Mouse (Mus musculus) embryonic facial prominence, embryonic 13.5 days (tissue): ENCODE measurements around the gene Amigo1. TPM values are rescaled to one million over a fixed set of nuclear protein-coding genes. Genes with fewer than 3 reads are reported as not detected.

Experiments used
- ATAC-seq: fragments of 200-750 bp; cut with Nextera tagmentation; 2 replicates; pipeline ENCODE4 v1.8.0; 2017; ENCODE audit warnings: low read depth; ENCODE audit not compliant: insufficient number of reproducible peaks, insufficient read depth, low FRiP score, low TSS enrichment
- H3K27ac ChIP-seq: fragments of 300-500 bp; sonication (generic); 2 replicates; pipeline ENCODE4 v1.5.1; 2015; ENCODE audit warnings: moderate library complexity, mild to moderate bottlenecking, inconsistent platforms
- H3K27me3 ChIP-seq: fragments of 300-500 bp; sonication (generic); 2 replicates; pipeline ENCODE4 v1.6.1; 2015; ENCODE audit warnings: mild to moderate bottlenecking, inconsistent platforms
- H3K36me3 ChIP-seq: fragments of 300-500 bp; sonication (generic); 2 replicates; pipeline ENCODE4 v1.6.1; 2015; ENCODE audit warnings: mild to moderate bottlenecking, inconsistent platforms
- H3K4me1 ChIP-seq: fragments of 300-500 bp; sonication (generic); 2 replicates; pipeline ENCODE4 v1.6.1; 2015; ENCODE audit warnings: inconsistent platforms
- H3K4me2 ChIP-seq: fragments of 300-500 bp; sonication (generic); 2 replicates; pipeline ENCODE4 v1.6.1; 2015; ENCODE audit warnings: moderate library complexity, mild to moderate bottlenecking, inconsistent platforms
- H3K4me3 ChIP-seq: fragments of 300-500 bp; sonication (generic); 2 replicates; pipeline ENCODE4 v1.5.1; 2015; ENCODE audit warnings: mild to moderate bottlenecking, inconsistent platforms
- H3K9ac ChIP-seq: fragments of 300-500 bp; sonication (generic); 2 replicates; pipeline ENCODE4 v1.6.1; 2015; ENCODE audit warnings: mild to moderate bottlenecking, inconsistent platforms
- H3K9me3 ChIP-seq: fragments of 300-500 bp; sonication (generic); 2 replicates; pipeline ENCODE4 v1.6.1; 2016; ENCODE audit warnings: inconsistent platforms
- WGBS: fragments of 180-500 bp; shearing (Covaris S2); methylation state at CpG from one replicate; pipeline ENCODE4 v1.1.7; 2015; ENCODE audit warnings: mixed read lengths; 5-methylcytosine and 5-hydroxymethylcytosine counted together
- polyA plus RNA-seq: library from polyadenylated mRNA; unstranded; fragments of >200 nt; fragmentation: Nextera tagmentation; extraction: Ambion mirVana; gene quantifications from 2 replicates; pipeline ENCODE4 v1.2.1, GENCODE M21; 2015

Amigo1 gene
- polyA plus RNA-seq, 1 experiment from 2014 or later: 4.5 TPM

DNA sequence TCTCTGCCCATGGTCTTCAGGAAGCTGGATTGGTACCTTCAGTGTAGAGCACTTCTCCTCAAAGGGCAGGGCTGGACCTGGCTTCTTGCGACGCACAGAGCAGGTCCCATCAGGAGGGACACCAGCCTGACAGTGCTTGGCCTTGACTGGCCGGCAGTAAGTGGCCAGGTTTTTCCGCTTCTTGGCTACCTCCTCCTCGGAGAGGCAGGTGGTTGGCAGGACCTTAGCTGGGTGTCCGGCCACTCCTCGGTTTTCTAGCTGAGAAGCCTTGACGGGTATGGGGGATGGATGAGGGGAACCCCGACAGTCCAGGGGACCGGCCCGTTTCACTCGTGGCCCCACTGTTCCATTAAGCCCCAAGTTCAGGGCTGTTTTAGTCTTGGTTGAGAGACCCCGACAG is 17.1 kb downstream of the Amigo1 start:
- 94% methylated on average over 13 of the region's 13 CpGs for WGBS
- Histone ChIP-seq H3K4me2 (no peak overlapping the region), H3K27ac (no peak overlapping the region), H3K4me1 (peaks cover 33% of the 10 kb centered on the region), H3K27me3 (no peaks in the 10 kb centered on the region), H3K9me3 (no peaks in the 10 kb centered on the region), H3K4me3 (no peak overlapping the region), H3K9ac (no peak overlapping the region), H3K36me3 (peaks cover 66% of the 10 kb centered on the region)
- ATAC-seq: no peak

DNA sequence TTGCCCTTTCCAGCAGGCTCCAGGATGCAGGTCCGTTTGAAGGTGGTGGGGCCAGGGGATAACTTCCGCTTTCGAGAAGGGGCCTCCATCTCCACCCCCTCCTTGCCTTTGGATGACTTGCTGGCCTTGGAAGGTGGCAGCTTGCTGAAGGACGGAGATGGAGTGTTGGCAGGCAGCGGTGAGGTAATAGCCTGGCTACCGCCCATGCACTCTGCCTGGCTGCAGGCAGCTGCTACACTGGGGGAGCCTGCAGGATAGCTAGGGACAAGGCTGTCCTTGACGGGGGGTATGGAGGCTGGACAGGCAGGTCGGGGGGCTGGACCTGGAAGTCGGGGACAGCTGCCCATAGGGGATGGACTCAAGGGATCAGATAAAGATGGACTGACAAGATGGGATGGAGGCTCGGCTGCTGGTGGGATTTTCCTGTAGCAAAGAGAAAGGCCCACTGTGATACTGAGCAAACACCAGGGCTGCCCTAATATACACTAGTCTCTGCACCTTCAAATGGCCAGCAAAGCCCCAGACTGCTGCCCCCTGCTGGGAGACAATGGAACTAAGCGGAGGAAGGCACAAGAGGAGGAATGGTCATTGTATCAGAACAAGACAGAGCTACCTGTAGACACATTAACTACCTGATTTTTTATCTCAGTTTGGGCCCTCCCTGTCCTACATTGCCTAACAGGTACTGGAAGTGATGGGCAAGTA is 17.6 kb downstream of the Amigo1 start:
- WGBS: 81% methylated on average over 11 of the region's 11 CpGs
- H3K27me3 ChIP-seq: no peaks in the 10 kb centered on the region
- no peak for ATAC-seq
- H3K36me3 ChIP-seq: peaks cover 65% of the 10 kb centered on the region
- peaks cover 39% of the 10 kb centered on the region for H3K4me1 ChIP-seq
- H3K4me2 ChIP-seq: no peak overlapping the region
- no peaks in the 10 kb centered on the region for H3K9me3 ChIP-seq
- no peak overlapping the region for H3K9ac ChIP-seq
- no peak overlapping the region for H3K4me3 ChIP-seq
- H3K27ac ChIP-seq: no peak overlapping the region

GRCm38 (mm10) chr3:108204470-108204869 is 18.3 kb downstream of the Amigo1 start:
- H3K4me1 ChIP-seq: peaks cover 46% of the 10 kb centered on the region
- no peak overlapping the region for H3K4me3 ChIP-seq
- H3K27me3 ChIP-seq: no peaks in the 10 kb centered on the region
- ATAC-seq: no peak
- 86% methylated on average over 11 of the region's 11 CpGs for WGBS
- H3K9me3 ChIP-seq: no peaks in the 10 kb centered on the region
- H3K9ac ChIP-seq: no peak overlapping the region
- H3K36me3 ChIP-seq: peaks cover 62% of the 10 kb centered on the region
- no peak overlapping the region for H3K4me2 ChIP-seq
- no peak overlapping the region for H3K27ac ChIP-seq

DNA sequence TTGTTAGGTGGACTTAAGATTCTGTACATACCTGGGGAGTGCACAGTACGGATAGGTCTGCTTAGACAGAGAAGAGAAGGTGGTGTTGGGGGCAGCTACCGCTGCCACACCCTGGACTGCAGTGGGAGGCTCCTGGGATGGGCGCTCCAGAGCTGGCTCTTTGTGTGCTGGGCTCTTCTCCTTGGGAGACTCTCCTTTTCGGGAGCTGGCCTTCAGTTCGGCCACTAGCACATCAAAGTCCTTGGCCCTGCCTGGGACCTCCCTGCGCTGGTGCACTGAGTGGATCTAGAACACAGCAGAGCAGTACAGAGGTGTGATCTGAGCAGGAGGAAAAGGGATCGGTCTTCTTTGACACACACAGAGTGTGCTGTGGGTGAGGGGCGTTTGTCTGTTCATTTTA is 19.5 kb downstream of the Amigo1 start:
- WGBS: 92% methylated on average over 8 of the region's 8 CpGs
- peaks cover 62% of the 10 kb centered on the region for H3K36me3 ChIP-seq
- no peak for ATAC-seq
- no peak overlapping the region for H3K4me3 ChIP-seq
- no peaks in the 10 kb centered on the region for H3K27me3 ChIP-seq
- H3K27ac ChIP-seq: no peak overlapping the region
- peaks cover 42% of the 10 kb centered on the region for H3K4me1 ChIP-seq
- no peak overlapping the region for H3K4me2 ChIP-seq
- no peak overlapping the region for H3K9ac ChIP-seq
- no peaks in the 10 kb centered on the region for H3K9me3 ChIP-seq

- peak overlapping the region; percentile 78 for H3K27ac ChIP-seq
- H3K4me2 ChIP-seq: 0 out of 2 replicates have a peak overlapping the region, but pooled peaks have one; percentile 14
- H3K27me3 ChIP-seq: no peaks in the 10 kb centered on the region
- peaks cover 37% of the 10 kb centered on the region for H3K4me1 ChIP-seq
- ATAC-seq: no peak; the same call in 1 of the 2 replicates
- 0 out of 2 replicates have a peak overlapping the region, but pooled peaks have one; percentile 40 for H3K9ac ChIP-seq
- H3K9me3 ChIP-seq: no peaks in the 10 kb centered on the region
- H3K4me3 ChIP-seq: peak overlapping the region; percentile 4; the same call in 1 of the 2 replicates
- H3K36me3 ChIP-seq: peaks cover 59% of the 10 kb centered on the region
- 74% methylated on average over 15 of the region's 15 CpGs for WGBS
These were observed 20.7 kb downstream of the Amigo1 start for GRCm38 (mm10) chr3:108206731-108207375.

- Histone ChIP-seq H3K9me3 (no peaks in the 10 kb centered on the region), H3K36me3 (peaks cover 41% of the 10 kb centered on the region), H3K27me3 (0 out of 2 replicates have a peak, but pooled peaks cover 2% of the 10 kb centered on the region), H3K9ac (peak overlapping the region; percentile 87), H3K4me1 (peaks cover 37% of the 10 kb centered on the region), H3K4me2 (peak overlapping the region; percentile 88), H3K27ac (peak overlapping the region; percentile 96; the same call in 1 of the 2 replicates), H3K4me3 (peak overlapping the region; percentile 62)
- no peak for ATAC-seq
- WGBS: 60% methylated on average over 3 of the region's 3 CpGs
These were observed 22.9 kb downstream of the Amigo1 start for GRCm38 (mm10) chr3:108209001-108209400.

DNA sequence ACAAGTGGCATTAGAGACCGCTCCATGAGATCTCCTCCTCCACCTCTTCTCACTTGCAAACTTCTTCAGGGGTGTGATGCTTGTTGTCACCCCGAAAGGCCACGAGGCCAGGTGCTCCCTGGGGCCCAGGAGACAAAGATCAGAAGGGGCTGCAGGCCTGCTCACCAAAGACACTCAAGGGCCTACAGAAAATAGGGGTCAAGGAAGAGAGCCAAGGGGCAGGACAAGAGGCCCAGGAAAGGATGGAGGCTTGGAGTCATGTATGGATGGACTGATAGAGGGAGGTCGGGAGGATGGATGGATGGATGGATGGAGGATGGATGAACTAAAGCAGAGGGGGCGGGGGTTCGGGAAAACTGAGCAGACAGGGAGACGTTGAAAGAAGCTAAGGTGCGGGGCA is 23.4 kb downstream of the Amigo1 start:
- Histone ChIP-seq H3K4me1 (peaks cover 35% of the 10 kb centered on the region), H3K36me3 (peaks cover 36% of the 10 kb centered on the region), H3K9me3 (no peaks in the 10 kb centered on the region), H3K9ac (peak overlapping the region; percentile 87), H3K4me3 (peak overlapping the region; percentile 62), H3K4me2 (peak overlapping the region; percentile 88), H3K27ac (peak overlapping the region; percentile 96; the same call in 1 of the 2 replicates), H3K27me3 (0 out of 2 replicates have a peak, but pooled peaks cover 6% of the 10 kb centered on the region)
- WGBS: 11% methylated on average over 8 of the region's 8 CpGs
- ATAC-seq: no peak

GRCm38 (mm10) chr3:108209946-108210770 is 24.0 kb downstream of the Amigo1 start:
- peak overlapping the region; percentile 96 for H3K27ac ChIP-seq
- peak overlapping the region; percentile 87 for H3K9ac ChIP-seq
- 0 out of 2 replicates have a peak, but pooled peaks cover 6% of the 10 kb centered on the region for H3K27me3 ChIP-seq
- under 1% methylated on average over 71 of the region's 72 CpGs for WGBS
- no peaks in the 10 kb centered on the region for H3K9me3 ChIP-seq
- peak overlapping the region; percentile 88 for H3K4me2 ChIP-seq
- H3K4me1 ChIP-seq: peaks cover 34% of the 10 kb centered on the region
- H3K4me3 ChIP-seq: peak overlapping the region; percentile 62
- H3K36me3 ChIP-seq: peaks cover 30% of the 10 kb centered on the region
- peak; percentile 94 for ATAC-seq

GRCm38 (mm10) chr3:108210771-108211139 is 24.6 kb downstream of the Amigo1 start, which contains the start of gene Atxn7l2:
Gene Atxn7l2, minus strand, starts transcription at chr3:108210934.
- Histone ChIP-seq H3K27me3 (0 out of 2 replicates have a peak, but pooled peaks cover 6% of the 10 kb centered on the region), H3K36me3 (peaks cover 24% of the 10 kb centered on the region), H3K4me3 (peak within 1 kb of the TSS; percentile 62), H3K4me1 (peaks cover 34% of the 10 kb centered on the region), H3K27ac (peak within 1 kb of the TSS; percentile 96), H3K9me3 (no peaks in the 10 kb centered on the region), H3K9ac (peak within 1 kb of the TSS; percentile 87), H3K4me2 (peak within 1 kb of the TSS; percentile 88)
- 0% methylated on average over 14 of the region's 14 CpGs for WGBS
- peak; percentile 81 for ATAC-seq

GRCm38 (mm10) chr3:108211845-108212244 is 25.7 kb downstream of the Amigo1 start:
- Histone ChIP-seq H3K36me3 (peaks cover 13% of the 10 kb centered on the region), H3K4me2 (no peak overlapping the region), H3K4me1 (peaks cover 28% of the 10 kb centered on the region), H3K27ac (no peak overlapping the region), H3K9ac (no peak overlapping the region), H3K9me3 (no peaks in the 10 kb centered on the region), H3K27me3 (0 out of 2 replicates have a peak, but pooled peaks cover 6% of the 10 kb centered on the region), H3K4me3 (no peak overlapping the region)
- no peak for ATAC-seq
- 88% methylated on average over 6 of the region's 6 CpGs for WGBS

GRCm38 (mm10) chr3:108212406-108212805 is 26.3 kb downstream of the Amigo1 start:
- WGBS: 85% methylated on average over 8 of the region's 8 CpGs
- no peak overlapping the region for H3K27ac ChIP-seq
- peaks cover 7% of the 10 kb centered on the region for H3K36me3 ChIP-seq
- H3K27me3 ChIP-seq: 0 out of 2 replicates have a peak, but pooled peaks cover 6% of the 10 kb centered on the region
- H3K9me3 ChIP-seq: no peaks in the 10 kb centered on the region
- ATAC-seq: no peak
- no peak overlapping the region for H3K4me3 ChIP-seq
- no peak overlapping the region for H3K9ac ChIP-seq
- H3K4me2 ChIP-seq: no peak overlapping the region
- H3K4me1 ChIP-seq: peaks cover 23% of the 10 kb centered on the region
